Mouse (Mus musculus): ENCODE results near the gene Chchd6. TPM values are rescaled to one million over a fixed set of nuclear protein-coding genes. Genes with fewer than 3 reads are reported as not detected.

Gene Chchd6
- polyA plus RNA-seq, 1 experiment from 2014 or later = 80.9 TPM

GRCm38 (mm10) chr6:89422621-89423020, 172.8 kb downstream of the Chchd6 start:
- Histone ChIP-seq H3K27me3 (replicated peaks) (no peaks in the 10 kb centered on the region), H3K36me3 (no peaks in the 10 kb centered on the region), H3K4me1 (no peaks in the 10 kb centered on the region), H3K4me3 (no peak overlapping the region), H3K4me2 (replicated peaks) (no peak overlapping the region), H3K27ac (no peak overlapping the region), H3K9me3 (no peaks in the 10 kb centered on the region), H3K9ac (no peak overlapping the region)
- WGBS = 95% methylated on average over 3 of the region's 3 CpGs
- ATAC-seq (ENCODE audit: low FRiP score, low read depth) = no peak

- WGBS = 83% methylated on average over 3 of the region's 3 CpGs
Observed at GRCm38 (mm10) chr6:89421922-89422321, 173.5 kb downstream of the Chchd6 start.

GRCm38 (mm10) chr6:89421503-89421902, 173.9 kb downstream of the Chchd6 start:
- H3K4me1 ChIP-seq = no peaks in the 10 kb centered on the region
- no peak for ATAC-seq (ENCODE audit: low FRiP score, low read depth)
- no peaks in the 10 kb centered on the region for H3K9me3 ChIP-seq
- H3K4me2 ChIP-seq (replicated peaks) = no peak overlapping the region
- no peak overlapping the region for H3K27ac ChIP-seq
- H3K9ac ChIP-seq = no peak overlapping the region
- H3K4me3 ChIP-seq = no peak overlapping the region
- H3K36me3 ChIP-seq = no peaks in the 10 kb centered on the region
- WGBS = 87% methylated on average over 6 of the region's 6 CpGs
- no peaks in the 10 kb centered on the region for H3K27me3 ChIP-seq (replicated peaks)

More at GRCm38 (mm10) chr6:89421922-89422321, 173.5 kb downstream of the Chchd6 start:
- H3K4me3 ChIP-seq = no peak overlapping the region
- ATAC-seq (ENCODE audit: low FRiP score, low read depth) = no peak
- no peak overlapping the region for H3K27ac ChIP-seq
- H3K27me3 ChIP-seq (replicated peaks) = no peaks in the 10 kb centered on the region
- no peak overlapping the region for H3K9ac ChIP-seq
- H3K9me3 ChIP-seq = no peaks in the 10 kb centered on the region
- no peak overlapping the region for H3K4me2 ChIP-seq (replicated peaks)
- H3K36me3 ChIP-seq = no peaks in the 10 kb centered on the region
- H3K4me1 ChIP-seq = no peaks in the 10 kb centered on the region

DNA sequence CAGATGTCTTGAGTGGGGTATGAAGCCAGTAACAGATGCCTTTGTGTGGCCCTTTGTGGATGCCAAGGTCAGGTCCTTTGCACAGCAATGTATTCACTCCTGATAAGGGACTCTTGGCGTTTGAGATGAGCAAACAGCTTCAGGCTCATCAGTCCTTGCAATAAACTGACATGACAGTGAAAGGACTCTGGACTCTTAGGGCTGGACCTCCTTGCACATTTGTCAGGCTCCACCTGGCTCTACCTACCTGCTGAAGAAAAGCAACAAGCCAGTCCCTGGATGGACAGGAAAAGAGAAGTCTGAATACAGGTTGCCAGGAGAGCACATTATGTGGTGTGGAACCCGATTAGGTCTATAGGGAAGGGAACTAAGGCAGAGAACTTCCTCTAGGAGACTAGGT, 174.7 kb downstream of the Chchd6 start:
- H3K4me3 ChIP-seq = no peak overlapping the region
- H3K4me2 ChIP-seq (replicated peaks) = no peak overlapping the region
- no peaks in the 10 kb centered on the region for H3K4me1 ChIP-seq
- no peak overlapping the region for H3K27ac ChIP-seq
- H3K9me3 ChIP-seq = no peaks in the 10 kb centered on the region
- WGBS = 88% methylated on average over 2 of the region's 2 CpGs
- no peaks in the 10 kb centered on the region for H3K27me3 ChIP-seq (replicated peaks)
- no peak for ATAC-seq (ENCODE audit: low FRiP score, low read depth)
- no peak overlapping the region for H3K9ac ChIP-seq
- no peaks in the 10 kb centered on the region for H3K36me3 ChIP-seq

GRCm38 (mm10) chr6:89420110-89420509, 175.3 kb downstream of the Chchd6 start:
- H3K27me3 ChIP-seq (replicated peaks) = no peaks in the 10 kb centered on the region
- H3K27ac ChIP-seq = no peak overlapping the region
- no peak for ATAC-seq (ENCODE audit: low FRiP score, low read depth)
- H3K4me2 ChIP-seq (replicated peaks) = no peak overlapping the region
- no peak overlapping the region for H3K9ac ChIP-seq
- no peaks in the 10 kb centered on the region for H3K4me1 ChIP-seq
- H3K36me3 ChIP-seq = no peaks in the 10 kb centered on the region
- no peak overlapping the region for H3K4me3 ChIP-seq
- no peaks in the 10 kb centered on the region for H3K9me3 ChIP-seq

DNA sequence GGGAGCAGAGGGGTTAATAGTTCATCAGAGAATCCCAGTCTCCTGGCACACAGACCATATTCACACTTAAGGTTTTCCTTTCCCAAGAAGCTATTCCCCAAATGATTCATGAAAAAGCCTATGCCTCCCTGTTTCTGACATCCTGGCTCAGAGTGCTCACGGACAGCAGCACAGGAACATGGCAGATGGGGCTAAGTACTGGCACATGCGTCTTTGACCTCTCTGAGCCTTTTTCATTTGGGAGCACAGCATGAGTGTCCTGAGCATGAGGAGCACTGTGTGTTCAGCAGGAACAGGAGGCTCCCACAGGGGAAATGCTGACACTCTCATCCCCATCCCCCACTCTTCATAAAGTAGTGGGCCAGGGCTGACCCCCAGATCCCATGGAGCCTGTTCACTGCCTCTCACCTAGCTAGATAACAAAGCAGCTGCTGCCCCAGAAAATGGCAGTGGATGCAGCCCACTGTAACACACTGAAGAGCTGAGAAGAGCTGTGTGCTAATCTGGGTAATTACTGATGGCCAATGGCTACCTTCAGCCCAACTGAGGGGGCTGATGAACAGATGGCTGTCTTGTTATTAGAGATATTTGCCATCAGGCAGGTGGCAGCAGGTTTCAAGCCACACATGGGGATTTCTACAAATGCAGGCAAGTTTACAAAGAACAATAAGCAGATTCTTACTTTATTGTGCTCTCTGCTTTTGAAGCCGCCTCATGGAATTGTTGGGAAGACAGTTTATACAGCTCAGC, 176.2 kb downstream of the Chchd6 start:
- no peaks in the 10 kb centered on the region for H3K9me3 ChIP-seq
- no peaks in the 10 kb centered on the region for H3K27me3 ChIP-seq (replicated peaks)
- no peak overlapping the region for H3K9ac ChIP-seq
- H3K36me3 ChIP-seq = no peaks in the 10 kb centered on the region
- ATAC-seq (ENCODE audit: low FRiP score, low read depth) = no peak
- no peak overlapping the region for H3K4me2 ChIP-seq (replicated peaks)
- WGBS = 80% methylated on average over 3 of the region's 3 CpGs
- H3K27ac ChIP-seq = no peak overlapping the region
- no peak overlapping the region for H3K4me3 ChIP-seq
- no peaks in the 10 kb centered on the region for H3K4me1 ChIP-seq

GRCm38 (mm10) chr6:89416030-89416595, 179.3 kb downstream of the Chchd6 start:
- H3K36me3 ChIP-seq = no peaks in the 10 kb centered on the region
- no peak for ATAC-seq (ENCODE audit: low FRiP score, low read depth)
- H3K9ac ChIP-seq = no peak overlapping the region
- no peaks in the 10 kb centered on the region for H3K27me3 ChIP-seq (replicated peaks)
- H3K4me2 ChIP-seq (replicated peaks) = no peak overlapping the region
- H3K27ac ChIP-seq = no peak overlapping the region
- H3K4me3 ChIP-seq = no peak overlapping the region
- WGBS = 88% methylated on average over 3 of the region's 3 CpGs
- no peaks in the 10 kb centered on the region for H3K9me3 ChIP-seq
- H3K4me1 ChIP-seq = no peaks in the 10 kb centered on the region

- no peaks in the 10 kb centered on the region for H3K27me3 ChIP-seq (replicated peaks)
- H3K9ac ChIP-seq = no peak overlapping the region
- no peak for ATAC-seq (ENCODE audit: low FRiP score, low read depth)
- H3K36me3 ChIP-seq = no peaks in the 10 kb centered on the region
- H3K9me3 ChIP-seq = no peaks in the 10 kb centered on the region
- 80% methylated on average over 2 of the region's 2 CpGs for WGBS
- H3K4me3 ChIP-seq = no peak overlapping the region
- H3K4me1 ChIP-seq = no peaks in the 10 kb centered on the region
- no peak overlapping the region for H3K4me2 ChIP-seq (replicated peaks)
- no peak overlapping the region for H3K27ac ChIP-seq
Observed at GRCm38 (mm10) chr6:89415091-89415490, 180.4 kb downstream of the Chchd6 start.

GRCm38 (mm10) chr6:89414126-89414525, 181.3 kb downstream of the Chchd6 start:
- Histone ChIP-seq H3K27ac (no peak overlapping the region), H3K27me3 (replicated peaks) (no peaks in the 10 kb centered on the region), H3K9ac (no peak overlapping the region), H3K9me3 (no peaks in the 10 kb centered on the region), H3K4me3 (no peak overlapping the region), H3K36me3 (no peaks in the 10 kb centered on the region), H3K4me1 (no peaks in the 10 kb centered on the region), H3K4me2 (replicated peaks) (no peak overlapping the region)
- WGBS = 88% methylated on average over 4 of the region's 4 CpGs
- ATAC-seq (ENCODE audit: low FRiP score, low read depth) = no peak

DNA sequence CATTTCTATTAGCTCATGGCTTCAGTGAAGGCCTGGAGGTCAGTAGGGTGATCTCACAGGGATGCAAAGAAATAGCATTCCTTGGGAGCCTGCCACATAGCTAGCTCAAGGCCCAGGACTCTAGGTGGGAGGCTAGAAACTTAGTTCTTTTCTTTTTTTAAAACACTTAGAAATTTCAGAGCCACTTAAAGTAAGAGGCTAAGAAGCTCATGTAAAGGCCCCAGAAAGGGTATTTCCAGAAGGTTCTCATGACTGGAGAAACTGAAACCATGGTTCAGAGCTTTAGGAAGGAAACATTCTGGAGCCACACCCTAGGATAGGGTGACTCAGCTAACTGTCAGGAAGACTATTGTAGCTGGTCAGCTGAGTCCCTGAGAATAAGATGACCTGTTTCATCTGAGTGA, 182.0 kb downstream of the Chchd6 start:
- H3K4me1 ChIP-seq = no peaks in the 10 kb centered on the region

DNA sequence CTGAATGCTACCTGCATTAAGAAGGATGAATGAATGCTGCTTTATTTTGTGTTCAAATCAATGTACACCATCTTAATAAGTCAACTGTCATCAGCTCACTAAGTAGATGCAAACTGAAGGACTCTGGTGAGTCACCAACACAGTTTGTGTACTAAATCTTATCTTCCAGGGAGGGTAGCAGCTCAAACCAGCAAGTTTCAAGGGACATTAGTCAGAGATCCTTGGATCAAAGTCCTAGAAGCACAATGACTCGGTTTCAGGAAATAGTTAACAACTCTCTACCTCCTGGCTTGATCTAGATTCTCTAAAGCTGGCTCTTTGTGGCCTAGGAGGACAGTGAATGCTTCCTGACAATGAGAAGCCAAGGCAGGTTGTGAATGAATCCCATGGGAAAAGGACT, 182.9 kb downstream of the Chchd6 start:
- Histone ChIP-seq H3K27ac (no peak overlapping the region), H3K9ac (no peak overlapping the region), H3K9me3 (no peaks in the 10 kb centered on the region), H3K4me1 (no peaks in the 10 kb centered on the region), H3K27me3 (replicated peaks) (no peaks in the 10 kb centered on the region), H3K4me3 (no peak overlapping the region), H3K4me2 (replicated peaks) (no peak overlapping the region), H3K36me3 (no peaks in the 10 kb centered on the region)
- ATAC-seq (ENCODE audit: low FRiP score, low read depth) = no peak
- 81% methylated on average over 1 of the region's 1 CpGs for WGBS

More for the DNA sequence above, 182.0 kb downstream of the Chchd6 start:
- Histone ChIP-seq H3K36me3 (no peaks in the 10 kb centered on the region), H3K27me3 (replicated peaks) (no peaks in the 10 kb centered on the region), H3K9ac (no peak overlapping the region), H3K4me2 (replicated peaks) (no peak overlapping the region), H3K27ac (no peak overlapping the region), H3K4me3 (no peak overlapping the region), H3K9me3 (no peaks in the 10 kb centered on the region)
- ATAC-seq (ENCODE audit: low FRiP score, low read depth) = no peak

- Histone ChIP-seq H3K27ac (no peak overlapping the region), H3K4me3 (no peak overlapping the region), H3K27me3 (replicated peaks) (no peaks in the 10 kb centered on the region), H3K36me3 (no peaks in the 10 kb centered on the region), H3K4me2 (replicated peaks) (no peak overlapping the region), H3K4me1 (no peaks in the 10 kb centered on the region), H3K9me3 (no peaks in the 10 kb centered on the region), H3K9ac (no peak overlapping the region)
- ATAC-seq (ENCODE audit: low FRiP score, low read depth) = no peak
- WGBS = 85% methylated on average over 1 of the region's 1 CpGs
Observed at GRCm38 (mm10) chr6:89409041-89409440, 186.4 kb downstream of the Chchd6 start.

DNA sequence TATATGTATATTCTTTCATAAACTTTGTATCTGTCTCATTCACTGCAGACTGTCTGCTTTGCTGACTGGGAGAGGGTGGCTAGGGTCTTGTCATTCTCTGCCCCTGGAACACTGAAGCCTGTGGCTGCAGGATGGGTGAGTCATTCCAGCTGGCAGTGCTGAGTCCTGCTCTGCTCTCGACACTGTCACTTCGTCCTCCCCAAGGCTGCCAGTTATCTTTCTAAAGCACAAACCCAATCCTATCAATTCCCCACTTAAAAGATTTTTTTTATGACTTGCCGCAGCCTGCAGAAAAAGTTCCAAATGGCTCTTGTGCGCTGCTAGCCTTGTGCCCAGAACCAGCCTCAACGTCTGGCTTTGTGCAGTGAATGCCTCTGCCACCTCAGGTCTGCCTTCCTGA, 187.2 kb downstream of the Chchd6 start:
- no peaks in the 10 kb centered on the region for H3K36me3 ChIP-seq
- 87% methylated on average over 5 of the region's 5 CpGs for WGBS
- no peaks in the 10 kb centered on the region for H3K9me3 ChIP-seq
- no peak overlapping the region for H3K4me2 ChIP-seq (replicated peaks)
- H3K9ac ChIP-seq = no peak overlapping the region
- H3K4me1 ChIP-seq = no peaks in the 10 kb centered on the region
- ATAC-seq (ENCODE audit: low FRiP score, low read depth) = no peak
- no peaks in the 10 kb centered on the region for H3K27me3 ChIP-seq (replicated peaks)
- no peak overlapping the region for H3K27ac ChIP-seq
- H3K4me3 ChIP-seq = no peak overlapping the region

Measured in neural tube, embryonic 12.5 days (tissue).